In the genomic region with DNA sequence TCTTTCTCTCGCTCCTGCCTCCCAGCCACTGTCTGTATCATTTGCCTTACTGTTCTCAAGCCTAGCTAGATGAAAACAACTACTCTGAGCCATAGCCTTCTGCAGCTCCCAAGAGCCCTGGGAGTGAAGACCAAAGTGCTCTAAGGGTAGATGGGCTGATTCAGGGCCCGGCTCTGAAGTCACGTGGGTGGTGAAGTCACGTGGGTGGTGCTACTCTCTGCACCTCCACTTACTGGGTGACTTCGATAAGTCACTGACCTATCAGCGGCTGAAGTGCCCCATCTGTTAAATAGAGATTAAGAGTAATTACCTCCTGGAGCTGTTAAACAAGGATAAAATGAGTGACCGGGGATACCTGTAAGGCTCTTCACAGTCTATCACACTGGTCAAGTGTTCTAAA, we compare ENCODE assay signal across 9 mouse cellular contexts. TPM values are rescaled to one million over a fixed set of nuclear protein-coding genes. Genes with fewer than 3 reads are reported as not detected.
DNase-seq lines count a peak whose midpoint lies in the region; ATAC-seq and TF ChIP-seq lines count a peak whose summit lies in the region.
"Had no signal": no experiment of that assay in that cellular context is flagged by ENCODE, and none has a peak within 500 bp of the region (broad histone marks: within the 10 kb centered on the region; RNA-seq: fewer than 3 reads in every experiment).

No protein-coding gene starts in this region.

- TF ChIP-seq POLR2A in embryonic fibroblast, embryonic 13.5 days (IDR thresholded peaks at IDR 0.05; ENCODE audit: low read depth, low read length) = peak; percentile 35; the same call in 1 of the 2 replicates

- no peaks in the 10 kb centered on the region for H3K9me3 ChIP-seq in kidney, embryonic 14.5 days (ENCODE audit: control insufficient read depth, low read length)
- no peaks in the 10 kb centered on the region for H3K9me3 ChIP-seq in G1E (replicated peaks)
- no peaks in the 10 kb centered on the region for H3K9me3 ChIP-seq in liver, embryonic 15.5 days (replicated peaks)

- H3K4me2 ChIP-seq in kidney, embryonic 14.5 days (replicated peaks; ENCODE audit: low read depth, low read length) = no peak overlapping the region
- H3K4me2 ChIP-seq in liver, embryonic 15.5 days = peak overlapping the region; percentile 65

- intact Hi-C loops in left cerebral cortex, postnatal 25 days (cut with DNase I) = no loop called here

- peaks cover 4% of the 10 kb centered on the region; the same call in 1 of the 2 replicates for H3K4me1 ChIP-seq in kidney, embryonic 14.5 days (ENCODE audit: control insufficient read depth, insufficient read depth, low read length)
- H3K4me1 ChIP-seq in G1E (ENCODE audit: insufficient read depth, low read depth, low read length) = peaks cover 73% of the 10 kb centered on the region
- H3K4me1 ChIP-seq in embryonic fibroblast, embryonic 13.5 days (ENCODE audit: control insufficient read depth, insufficient read depth, low read length) = no peaks in the 10 kb centered on the region
- H3K4me1 ChIP-seq in liver, embryonic 15.5 days (replicated peaks) = peaks cover 80% of the 10 kb centered on the region

- no peak overlapping the region for H3K9ac ChIP-seq in kidney, embryonic 14.5 days (ENCODE audit: low read depth, low read length)
- peak overlapping the region; percentile 54 for H3K9ac ChIP-seq in liver, embryonic 15.5 days

- DNase-seq in kidney, adult 11 months = peak; percentile 42
- DNase-seq in G1E (ENCODE audit: low spot score) = peak; percentile 95
- DNase-seq in left cerebral cortex, postnatal 25 days (ENCODE audit: low spot score in 2 of 2) = no peak
- no peak for DNase-seq in left cerebral cortex, adult 8-10 months (ENCODE audit: low spot score in 2 of 2)
- DNase-seq in cerebellum, adult 8-10 months = no peak

- no peak overlapping the region for H3K4me3 ChIP-seq in kidney, embryonic 14.5 days (ENCODE audit: low read length)
- H3K4me3 ChIP-seq in G1E (ENCODE audit: low read depth, low read length) = peak overlapping the region; percentile 67; the same call in 1 of the 2 replicates
- no peak overlapping the region for H3K4me3 ChIP-seq in embryonic fibroblast, embryonic 13.5 days (ENCODE audit: insufficient read depth, low read length)
- H3K4me3 ChIP-seq in liver, embryonic 15.5 days (replicated peaks) = peak overlapping the region; percentile 34

- H3K27me3 ChIP-seq in kidney, embryonic 14.5 days (ENCODE audit: control insufficient read depth, insufficient read depth, low read length) = peaks cover 9% of the 10 kb centered on the region
- H3K27me3 ChIP-seq in G1E (ENCODE audit: insufficient read depth, low read length) = peaks cover 18% of the 10 kb centered on the region
- peaks cover 15% of the 10 kb centered on the region for H3K27me3 ChIP-seq in liver, embryonic 15.5 days

- TF ChIP-seq CTCF in G1E (IDR thresholded peaks at IDR 0.05; ENCODE audit: low read depth, low read length) = no peak
- TF ChIP-seq CTCF in embryonic fibroblast, embryonic 13.5 days (IDR thresholded peaks at IDR 0.05; ENCODE audit: borderline replicate concordance, insufficient read depth, low read length) = no peak

- 63% methylated on average over 7 of the region's 7 CpGs for WGBS in kidney, embryonic 14.5 days
- 14% methylated on average over 7 of the region's 7 CpGs for WGBS in liver, embryonic 15.5 days (ENCODE audit: insufficient replicate concordance)

- H3K36me3 ChIP-seq in kidney, embryonic 14.5 days (ENCODE audit: control insufficient read depth, insufficient read depth, low read length) = peaks cover 33% of the 10 kb centered on the region
- H3K36me3 ChIP-seq in G1E (replicated peaks) = peaks cover 43% of the 10 kb centered on the region
- H3K36me3 ChIP-seq in liver, embryonic 15.5 days (replicated peaks) = peaks cover 40% of the 10 kb centered on the region

- no peak overlapping the region for H3K27ac ChIP-seq in kidney, embryonic 14.5 days (ENCODE audit: low read depth, low read length)
- H3K27ac ChIP-seq in embryonic fibroblast, embryonic 13.5 days (ENCODE audit: insufficient read depth, low read length) = no peak overlapping the region
- H3K27ac ChIP-seq in liver, embryonic 15.5 days (replicated peaks) = peak overlapping the region; percentile 97

- no peak for ATAC-seq in kidney, embryonic 14.5 days (ENCODE audit: low FRiP score, low TSS enrichment)
- ATAC-seq in G1E (ENCODE audit: extremely low read depth, insufficient number of reproducible peaks, low FRiP score, poor library complexity, severe bottlenecking) = peak; percentile 89
- peak; percentile 94 for ATAC-seq in liver, embryonic 15.5 days (ENCODE audit: insufficient read depth)

RNA-seq across cellular contexts. Expression of gene Tnk1, which starts 4.5 kb away (rescaled TPM):
- polyA plus RNA-seq in kidney, embryonic 14.5 days (2014; fragmentation: Nextera tagmentation; extraction: Ambion mirVana) = 2.3 and 4.9 TPM in 2 replicates
- 4.3 and 9.0 TPM in 2 replicates for total RNA-seq in G1E (2014; fragmentation: Nextera tagmentation)
- 0.82 and 1.5 TPM in 2 replicates for total RNA-seq in G1E (2017)
- 0.47 and 0.95 TPM in 2 replicates for polyA plus RNA-seq in G1E (2012)
- not detected in 2 replicates for polyA plus RNA-seq in embryonic fibroblast, embryonic 13.5 days (2011; ENCODE audit: insufficient read length, low read depth, missing spikeins)
- 0.60 and 0.62 TPM in 2 replicates for polyA plus RNA-seq in liver, embryonic 15.5 days (2015; fragmentation: Nextera tagmentation; extraction: Ambion mirVana)
- total RNA-seq in left cerebral cortex, postnatal 25 days (2021) = under 1 TPM in 1 of 2 experiments, not detected in 1; 0.27 TPM
- total RNA-seq in left cerebral cortex, adult 8-10 months (2022) = under 1 TPM in 3 of 4 experiments, not detected in 1; 0.26 to 0.46 (median 0.30) TPM

RNA-seq across cellular contexts. Expression of gene Plscr3, which starts 7.8 kb away (rescaled TPM):
- 84.3 and 105 TPM in 2 replicates for polyA plus RNA-seq in kidney, embryonic 14.5 days (2014; fragmentation: Nextera tagmentation; extraction: Ambion mirVana)
- total RNA-seq in G1E (2014; fragmentation: Nextera tagmentation) (26.2 and 32.3 TPM in 2 replicates), G1E (2017) (9.3 and 12.1 TPM in 2 replicates)
- 54.2 and 61.1 TPM in 2 replicates for polyA plus RNA-seq in G1E (2012)
- polyA plus RNA-seq in embryonic fibroblast, embryonic 13.5 days (2011; ENCODE audit: insufficient read length, low read depth, missing spikeins) = 120 and 128 TPM in 2 replicates
- polyA plus RNA-seq in liver, embryonic 15.5 days (2015; fragmentation: Nextera tagmentation; extraction: Ambion mirVana) = 26.1 and 28.0 TPM in 2 replicates
- total RNA-seq in left cerebral cortex, postnatal 25 days (2021) = 10 to 100 TPM; 15.6 to 19.2 TPM
- total RNA-seq in left cerebral cortex, adult 8-10 months (2022) = 10 to 100 TPM; 16.0 to 20.0 (median 18.6) TPM

RNA-seq across cellular contexts. Expression of gene Tmem256, which starts 15.7 kb away (rescaled TPM):
- 354 and 512 TPM in 2 replicates for polyA plus RNA-seq in kidney, embryonic 14.5 days (2014; fragmentation: Nextera tagmentation; extraction: Ambion mirVana)
- total RNA-seq in G1E (2014; fragmentation: Nextera tagmentation) (116 and 202 TPM in 2 replicates), G1E (2017) (409 and 434 TPM in 2 replicates)
- polyA plus RNA-seq in G1E (2012) = 513 and 777 TPM in 2 replicates
- 72.1 and 94.8 TPM in 2 replicates for polyA plus RNA-seq in embryonic fibroblast, embryonic 13.5 days (2011; ENCODE audit: insufficient read length, low read depth, missing spikeins)
- polyA plus RNA-seq in liver, embryonic 15.5 days (2015; fragmentation: Nextera tagmentation; extraction: Ambion mirVana) = 336 and 387 TPM in 2 replicates
- 100 to 1,000 TPM; 129 to 134 TPM for total RNA-seq in left cerebral cortex, postnatal 25 days (2021)
- total RNA-seq in left cerebral cortex, adult 8-10 months (2022) = 100 to 1,000 TPM; 117 to 147 (median 123) TPM

RNA-seq across cellular contexts. Expression of gene Nlgn2, which starts 16.4 kb away (rescaled TPM):
- polyA plus RNA-seq in kidney, embryonic 14.5 days (2014; fragmentation: Nextera tagmentation; extraction: Ambion mirVana) = 7.8 and 8.5 TPM in 2 replicates
- total RNA-seq in G1E (2014; fragmentation: Nextera tagmentation) = 3.0 and 6.8 TPM in 2 replicates
- total RNA-seq in G1E (2017) = 0.93 and 1.5 TPM in 2 replicates
- 3.1 and 3.5 TPM in 2 replicates for polyA plus RNA-seq in G1E (2012)
- polyA plus RNA-seq in embryonic fibroblast, embryonic 13.5 days (2011; ENCODE audit: insufficient read length, low read depth, missing spikeins) = 33.8 and 42.0 TPM in 2 replicates
- polyA plus RNA-seq in liver, embryonic 15.5 days (2015; fragmentation: Nextera tagmentation; extraction: Ambion mirVana) = 0.54 and 0.64 TPM in 2 replicates
- total RNA-seq in left cerebral cortex, postnatal 25 days (2021) = 100 to 1,000 TPM; 233 to 248 TPM
- 100 to 1,000 TPM; 217 to 228 (median 217) TPM for total RNA-seq in left cerebral cortex, adult 8-10 months (2022)

RNA-seq across cellular contexts. Expression of gene Tmem95, which starts 23.8 kb away (rescaled TPM):
- not detected in 2 replicates for polyA plus RNA-seq in kidney, embryonic 14.5 days (2014; fragmentation: Nextera tagmentation; extraction: Ambion mirVana)
- not detected in 2 replicates for total RNA-seq in G1E (2014; fragmentation: Nextera tagmentation)
- not detected in 2 replicates for total RNA-seq in G1E (2017)
- not detected in 2 replicates for polyA plus RNA-seq in G1E (2012)
- not detected in 2 replicates for polyA plus RNA-seq in embryonic fibroblast, embryonic 13.5 days (2011; ENCODE audit: insufficient read length, low read depth, missing spikeins)
- polyA plus RNA-seq in liver, embryonic 15.5 days (2015; fragmentation: Nextera tagmentation; extraction: Ambion mirVana) = not detected in 2 replicates
- not detected for total RNA-seq in left cerebral cortex, postnatal 25 days (2021)
- total RNA-seq in left cerebral cortex, adult 8-10 months (2022) = not detected
- polyA plus RNA-seq: large intestine, adult 2 months had no signal

Comparison
In these comparisons a context has a peak if more than half of its experiments do, and no peak if none do; other contexts are left out.
1. DNase-seq: peak in kidney, adult 11 months (single experiment) and G1E (single experiment); none in left cerebral cortex, postnatal 25 days (0 of 2), left cerebral cortex, adult 8-10 months (0 of 2) and cerebellum, adult 8-10 months (single experiment).
2. H3K4me3 ChIP-seq: peak in G1E (single experiment) and liver, embryonic 15.5 days (single experiment); none in kidney, embryonic 14.5 days (single experiment) and embryonic fibroblast, embryonic 13.5 days (single experiment).